Mouse (Mus musculus) CD4-positive, CD25-positive, alpha-beta regulatory T cell, adult 2 months (primary cell): Measurements from ENCODE around the gene Stil.
A peak's percentile ranks its signal among the peaks of the same experiment; 100 is the strongest.

Source experiments
- DNase-seq: peaks from one replicate; pipeline ENCODE4 v3.0.0-alpha.2; 2012; ENCODE audit warnings: low read depth, low spot score

Gene Stil

DNA sequence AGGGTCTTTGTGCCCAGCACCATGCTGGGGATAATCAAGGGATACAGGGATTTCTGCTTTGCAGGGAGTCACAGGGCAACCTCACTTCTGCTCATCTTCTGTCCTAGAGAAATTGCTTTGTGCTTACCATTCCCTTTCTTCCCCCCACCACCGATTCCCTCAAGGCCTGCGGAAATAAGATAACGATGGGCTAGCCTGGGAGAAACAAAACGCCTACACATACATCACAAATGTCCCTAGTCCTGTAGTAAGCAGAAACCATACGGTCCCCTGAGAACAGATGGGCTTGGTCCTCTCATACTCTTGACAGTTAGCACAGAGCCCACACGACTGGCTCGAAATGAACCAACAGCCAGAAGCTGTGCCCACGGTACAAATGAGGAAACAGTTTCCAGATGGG lies 48.2 kb downstream of the Stil start:
- no peak for DNase-seq

DNA sequence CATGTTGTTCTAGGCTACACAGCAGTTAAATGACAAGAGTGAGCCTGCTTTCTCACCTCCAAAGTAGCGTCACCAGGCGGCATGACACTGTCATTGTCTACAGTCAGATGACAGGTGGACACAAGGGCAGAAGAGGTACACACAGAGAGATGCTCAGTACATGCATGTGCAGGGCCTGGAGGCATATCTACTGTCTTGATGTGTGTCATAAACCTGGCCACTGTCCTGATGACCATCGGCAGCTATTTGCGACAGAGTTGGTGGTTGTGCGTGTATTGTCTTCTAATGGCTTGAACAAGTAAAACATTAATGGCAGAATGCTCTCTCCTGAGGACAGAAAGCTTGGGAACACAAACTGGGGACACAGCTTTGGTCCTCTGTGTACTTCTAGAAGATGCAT lies 51.3 kb downstream of the Stil start:
- DNase-seq, result no peak

DNA sequence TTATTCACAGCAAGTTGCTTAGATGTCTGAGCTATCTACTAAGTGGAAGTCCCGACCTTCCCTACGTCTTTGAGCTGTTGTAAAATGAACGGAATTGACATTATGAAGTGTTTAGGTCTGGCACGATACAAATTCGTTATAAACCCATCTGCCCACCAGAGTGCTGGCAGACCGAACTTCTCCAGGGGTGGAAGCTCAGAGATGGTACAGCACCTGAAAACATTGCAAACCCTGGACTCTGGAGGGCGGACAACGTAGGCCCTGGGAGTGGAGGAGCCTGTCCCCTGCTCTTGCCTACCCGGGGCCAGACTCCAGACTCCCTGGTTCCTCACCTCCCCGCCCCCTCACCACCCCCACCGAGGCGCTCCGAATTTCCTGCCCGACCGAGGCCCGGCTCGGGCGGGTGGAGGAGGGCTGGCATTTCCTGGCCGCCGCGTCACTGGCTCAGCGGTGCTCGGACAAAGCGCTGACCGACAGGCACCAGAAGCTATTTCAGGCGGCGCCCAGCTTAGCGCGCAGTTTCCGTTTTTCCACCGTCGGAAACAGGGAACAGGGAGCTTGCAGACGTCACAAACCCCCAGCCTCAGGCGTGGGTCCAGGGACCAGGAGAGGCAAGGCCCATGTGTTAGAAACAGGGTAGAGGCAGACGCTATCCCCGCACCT lies 52.5 kb downstream of the Stil start:
- peak; percentile 28 for DNase-seq

DNA sequence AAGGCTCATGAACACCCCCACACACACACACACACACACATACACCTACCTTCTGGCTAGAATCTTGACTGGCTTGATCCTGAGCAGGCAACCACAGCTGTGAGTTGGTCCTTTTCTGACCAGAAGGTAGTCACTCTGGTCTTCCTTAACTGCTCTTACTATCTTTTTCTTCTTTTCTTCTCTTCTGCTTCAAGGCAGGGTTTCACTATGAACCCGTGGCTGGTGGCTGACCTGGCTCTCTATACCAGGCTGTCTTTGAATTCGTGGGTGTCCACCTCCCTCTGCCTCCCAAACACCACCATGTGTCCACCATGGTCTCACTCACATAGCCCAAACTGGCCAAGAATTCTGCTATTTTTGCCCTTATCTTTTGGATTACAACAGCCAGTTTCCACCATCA lies 55.1 kb downstream of the Stil start:
- DNase-seq, result no peak

DNA sequence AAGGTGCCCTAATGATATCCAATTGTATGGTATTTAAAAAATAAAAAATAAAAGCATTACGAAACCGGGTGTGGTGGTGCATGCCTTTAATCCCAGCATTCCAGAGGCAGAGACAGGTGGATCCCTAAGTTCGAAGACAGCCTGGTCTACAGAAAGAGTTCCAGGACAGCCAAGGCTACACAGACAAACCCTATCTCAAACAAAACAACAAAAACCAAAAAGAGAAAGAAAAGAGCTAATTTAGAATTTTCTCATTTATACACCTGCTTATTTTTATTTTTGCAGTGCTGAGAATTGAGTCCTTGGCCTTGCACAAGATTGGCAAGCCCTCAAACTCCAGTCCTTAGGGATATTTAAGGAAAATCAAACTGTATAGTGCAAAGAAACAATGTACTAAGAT lies 55.7 kb downstream of the Stil start:
- DNase-seq, result no peak

DNA sequence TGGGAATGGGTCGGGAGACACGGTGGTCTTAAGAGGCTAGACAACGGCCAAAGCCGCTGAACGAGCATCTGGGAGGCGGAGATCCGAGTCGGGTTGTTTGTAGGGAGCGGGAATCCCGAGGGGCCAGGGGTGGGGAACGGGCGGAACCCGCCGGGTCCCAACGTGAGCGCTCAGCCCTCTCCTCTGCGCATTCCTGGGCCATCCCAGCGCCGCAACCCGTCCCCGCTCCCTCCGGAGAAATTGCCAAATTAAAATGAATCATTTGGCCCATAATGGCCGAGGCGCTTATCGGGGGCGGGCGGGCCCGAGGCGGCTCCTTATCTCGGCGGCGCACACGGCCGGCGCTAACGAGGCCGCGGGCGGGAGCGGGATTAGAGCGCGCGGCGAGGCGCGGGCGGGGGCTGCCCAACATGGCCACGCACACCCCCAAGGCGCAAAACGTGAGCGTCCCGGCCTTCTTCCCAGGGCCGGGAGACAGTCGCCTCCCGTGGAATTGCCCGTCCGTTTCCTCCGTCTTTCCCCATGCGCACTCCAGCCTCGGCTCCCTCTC lies 56.5 kb downstream of the Stil start, which contains the start of gene Tal1:
Tal1 (plus strand) TSS at position 56 of the 550 bp plus-strand sequence.
- peak; percentile 36 for DNase-seq

DNA sequence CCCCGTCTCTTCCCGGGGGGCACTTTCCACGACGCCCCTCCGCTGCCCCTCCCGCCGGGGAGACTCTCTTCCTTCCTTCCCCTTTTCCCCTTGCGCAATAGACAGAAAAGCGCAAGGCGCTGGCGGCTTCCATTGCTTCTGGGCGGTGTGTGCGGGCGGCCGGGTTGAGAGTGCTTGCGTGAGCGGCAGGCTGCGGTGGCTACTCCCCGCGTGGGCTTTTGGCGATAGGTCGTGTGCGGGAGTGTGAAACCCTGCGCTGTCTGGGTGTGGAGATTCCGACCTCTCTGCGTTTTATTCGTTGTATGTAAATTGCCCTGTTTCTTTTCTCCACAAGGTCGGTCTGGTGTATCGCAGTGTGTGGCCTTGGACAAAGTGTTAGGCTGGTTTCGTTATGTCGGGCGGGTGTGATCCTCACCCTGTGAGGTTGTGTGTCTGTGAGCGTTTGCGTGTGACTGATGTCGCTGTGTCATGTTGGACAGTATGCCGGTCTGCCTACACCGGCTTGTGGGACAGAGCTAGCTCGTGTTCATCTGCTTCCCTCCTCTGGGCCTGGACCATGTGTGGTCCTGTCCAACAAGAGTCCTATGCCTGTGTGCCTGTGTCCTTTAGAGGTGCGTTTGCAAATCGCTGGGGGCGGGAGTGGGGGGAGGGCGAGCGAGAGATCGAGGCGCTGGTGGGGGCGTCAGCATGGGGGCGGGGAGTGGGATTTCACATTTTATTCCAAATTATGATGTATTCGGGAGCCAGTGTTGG lies 57.1 kb downstream of the Stil start:
- DNase-seq, result peak; percentile 60

DNA sequence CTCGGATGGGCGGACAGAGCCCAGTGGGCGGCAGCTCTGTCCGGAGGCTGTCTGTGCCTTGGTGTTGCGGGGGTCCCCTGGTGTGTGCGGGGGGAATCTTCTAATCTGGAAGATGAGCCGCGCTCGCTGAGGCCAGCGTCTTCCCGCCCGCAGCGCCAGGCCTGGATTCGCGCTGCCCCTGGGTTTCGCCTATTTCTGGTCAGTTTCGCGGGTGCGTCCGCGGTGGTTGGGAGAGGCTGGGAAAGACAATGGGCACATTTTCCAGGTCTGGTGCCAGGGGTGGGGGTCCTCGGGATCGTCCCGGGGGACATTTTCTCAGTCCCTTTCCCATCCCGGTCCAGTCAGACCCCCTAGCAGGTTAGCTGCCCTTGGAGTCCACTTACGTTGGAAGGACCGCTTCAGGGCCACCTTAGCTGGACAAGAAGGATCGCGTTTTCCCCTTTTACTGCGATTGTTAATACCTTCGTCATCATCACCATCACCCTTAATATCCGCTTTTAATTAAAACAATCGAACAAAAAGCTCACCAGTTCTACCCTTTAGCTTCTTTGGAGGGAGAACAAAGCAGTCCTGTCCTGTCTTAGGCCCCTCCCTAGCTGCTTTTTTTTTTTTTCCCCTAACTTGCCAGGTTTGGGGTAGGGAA lies 57.8 kb downstream of the Stil start:
- DNase-seq, result peak; percentile 19

DNA sequence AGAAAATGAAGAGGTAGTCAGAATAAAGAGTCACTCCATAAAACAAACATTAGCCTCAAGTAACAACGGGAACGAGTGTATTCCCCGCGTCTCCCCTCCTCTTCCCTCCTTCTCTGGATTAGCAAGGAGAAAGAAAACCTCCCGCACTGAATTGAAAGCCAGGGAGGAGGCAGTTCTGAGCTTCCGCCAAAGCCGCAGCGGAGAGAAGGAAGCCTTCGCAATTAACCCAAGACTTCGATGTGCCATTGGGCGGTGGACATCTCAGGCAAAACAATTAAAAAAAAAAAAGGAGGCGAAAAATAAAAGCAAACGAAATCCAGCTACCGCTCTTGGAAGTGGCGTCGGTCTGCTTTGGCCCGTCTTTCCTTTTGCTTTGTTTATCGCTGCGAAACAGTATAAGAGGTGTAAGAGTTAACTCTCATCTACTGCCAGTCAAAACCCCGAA lies 58.4 kb downstream of the Stil start:
- DNase-seq, result peak; percentile 56

DNA sequence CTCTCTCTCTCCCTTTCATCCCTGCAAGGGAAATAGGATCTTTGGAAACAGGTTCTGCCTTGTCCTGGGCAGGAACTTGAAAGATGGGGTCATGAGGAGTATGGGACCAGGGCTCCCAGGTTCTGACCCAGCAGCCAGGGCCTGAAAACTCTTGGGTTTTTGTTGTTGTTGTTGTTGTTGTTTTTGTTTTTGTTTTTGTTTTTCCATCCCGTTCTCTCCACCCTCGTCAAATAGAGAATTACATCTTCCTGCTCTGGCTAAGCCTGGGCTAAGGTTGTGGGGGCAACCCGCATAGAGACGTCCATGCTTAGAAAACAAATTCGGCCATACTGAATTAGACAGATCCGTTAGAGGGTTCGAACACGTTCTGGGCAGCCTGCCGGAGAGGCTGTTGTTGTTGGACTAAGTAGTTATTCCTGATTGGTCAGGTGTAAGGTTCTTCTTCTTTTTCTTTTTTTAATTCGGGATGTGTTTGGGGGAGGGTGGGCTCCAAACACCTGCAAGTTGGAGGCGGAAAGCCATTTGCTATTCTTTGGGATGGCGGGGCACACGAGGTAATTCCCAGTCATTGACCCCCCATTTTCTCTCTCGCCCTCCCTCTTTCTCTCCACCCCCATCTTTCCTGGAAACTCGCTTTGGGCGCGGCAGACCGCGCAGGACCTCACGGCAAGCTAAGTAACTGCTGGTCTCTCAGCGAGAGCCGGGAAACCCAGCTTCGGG lies 59.1 kb downstream of the Stil start:
- DNase-seq, result no peak

DNA sequence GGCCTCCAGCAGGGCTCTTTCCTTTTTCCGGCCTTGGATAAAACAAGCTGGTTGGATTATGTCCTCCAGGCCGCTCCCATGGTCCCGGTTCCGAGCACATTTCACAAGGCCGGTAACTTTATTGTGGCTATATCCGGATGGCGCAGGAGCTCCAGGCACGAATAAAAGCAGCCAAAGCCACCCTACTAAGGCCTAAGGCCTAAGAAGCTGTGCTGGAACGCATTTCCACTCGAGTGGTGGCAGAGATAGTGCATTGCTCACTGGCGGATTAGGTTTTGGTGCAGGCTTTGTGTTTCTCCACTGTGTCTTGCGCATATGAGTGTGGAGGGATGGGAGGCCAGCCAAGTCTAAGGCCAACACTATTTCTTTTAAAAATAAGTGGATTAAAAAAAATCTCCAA lies 59.9 kb downstream of the Stil start:
- no peak for DNase-seq

DNA sequence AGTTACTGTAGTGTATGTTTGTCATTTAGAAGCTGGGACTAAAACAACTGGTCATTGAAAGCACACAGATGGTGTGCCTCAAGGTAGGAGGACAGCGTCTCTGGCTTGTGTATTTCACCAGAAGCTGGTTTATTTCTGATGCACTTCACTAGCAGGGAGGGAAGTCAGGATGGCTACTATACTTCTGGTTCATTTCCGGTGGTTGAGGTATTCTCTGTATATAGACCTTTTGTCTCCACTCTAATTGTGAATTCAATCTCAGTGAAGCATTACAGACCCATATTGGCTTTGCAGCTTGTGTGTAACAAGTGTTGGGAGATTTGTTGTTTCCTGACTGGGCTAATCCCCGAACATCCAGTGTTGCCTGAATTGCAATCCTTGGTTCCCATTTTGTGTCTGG lies 60.8 kb downstream of the Stil start:
- DNase-seq, result no peak

DNA sequence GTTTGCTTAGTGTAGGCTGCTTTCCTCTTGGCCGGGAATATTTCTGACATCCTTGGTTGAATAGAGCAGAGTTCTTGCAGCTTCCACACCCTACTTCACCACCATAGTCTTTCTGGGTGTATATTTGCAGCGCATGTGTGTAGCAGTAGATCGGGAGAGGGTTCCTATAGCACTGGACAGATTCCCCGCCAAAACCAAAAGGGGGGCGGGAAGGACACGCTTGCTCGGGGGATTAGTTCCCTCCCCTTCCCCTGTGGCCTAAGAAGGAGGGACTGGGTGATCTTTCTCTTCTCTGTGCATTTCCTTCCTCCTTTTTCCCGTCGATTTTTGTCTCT lies 62.5 kb downstream of the Stil start:
- DNase-seq, result no peak

DNA sequence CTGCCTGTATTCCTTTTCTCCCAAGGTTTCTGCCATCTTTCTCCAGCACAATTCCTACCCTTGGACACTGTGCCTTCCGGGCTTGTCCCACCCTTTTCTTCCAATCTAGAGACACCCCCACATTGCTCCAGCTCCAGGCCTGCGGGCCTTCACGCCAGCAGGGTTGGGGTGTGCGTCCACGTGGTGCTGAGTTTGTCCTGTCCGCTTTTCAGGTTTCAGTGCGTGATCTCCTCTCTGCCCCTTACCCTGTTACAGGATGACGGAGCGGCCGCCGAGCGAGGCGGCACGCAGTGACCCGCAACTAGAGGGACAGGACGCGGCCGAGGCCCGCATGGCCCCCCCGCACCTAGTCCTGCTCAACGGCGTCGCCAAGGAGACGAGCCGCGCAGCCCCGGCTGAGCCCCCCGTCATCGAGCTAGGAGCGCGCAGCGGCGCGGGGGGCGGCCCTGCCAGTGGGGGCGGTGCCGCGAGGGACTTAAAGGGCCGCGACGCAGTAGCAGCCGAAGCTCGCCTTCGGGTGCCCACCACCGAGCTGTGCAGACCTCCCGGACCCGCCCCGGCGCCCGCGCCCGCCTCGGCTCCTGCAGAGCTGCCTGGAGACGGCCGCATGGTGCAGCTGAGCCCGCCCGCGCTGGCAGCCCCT lies 63.0 kb downstream of the Stil start:
- DNase-seq, result peak; percentile 44

DNA sequence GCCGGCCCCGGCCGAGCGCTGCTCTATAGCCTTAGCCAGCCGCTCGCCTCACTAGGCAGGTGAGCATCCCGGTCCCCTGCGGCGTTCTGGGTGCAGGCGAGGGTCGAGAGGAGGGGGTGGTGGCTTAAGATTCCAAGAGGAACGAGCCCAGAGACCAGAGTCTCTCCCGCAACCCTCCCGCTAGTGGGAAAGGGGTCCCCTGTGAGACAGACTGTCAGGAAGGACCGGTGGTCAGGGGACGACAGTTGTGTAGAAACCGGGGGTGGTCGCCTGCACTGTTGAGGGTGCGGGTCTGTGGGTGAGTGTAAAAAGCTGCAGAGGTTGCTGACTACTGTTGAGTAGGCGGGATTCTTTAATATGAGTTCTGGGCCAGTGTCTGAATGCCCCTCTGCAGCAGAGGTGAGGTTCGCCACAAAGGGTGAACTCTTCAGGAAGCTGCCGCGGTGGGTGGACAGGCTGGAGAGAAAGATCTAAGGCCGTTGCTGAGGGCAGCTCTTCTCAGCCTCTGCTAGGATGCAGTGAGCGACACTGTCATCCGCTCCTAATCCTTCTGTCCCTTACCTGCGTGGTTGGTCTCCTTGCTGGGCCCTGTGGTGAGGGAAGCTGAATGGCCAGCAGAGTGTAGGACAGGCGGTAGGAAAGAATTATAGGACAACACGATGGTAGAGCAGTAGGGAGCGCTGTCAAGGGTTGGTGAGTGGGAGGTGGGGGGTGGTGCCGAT lies 63.7 kb downstream of the Stil start:
- DNase-seq, result no peak

DNA sequence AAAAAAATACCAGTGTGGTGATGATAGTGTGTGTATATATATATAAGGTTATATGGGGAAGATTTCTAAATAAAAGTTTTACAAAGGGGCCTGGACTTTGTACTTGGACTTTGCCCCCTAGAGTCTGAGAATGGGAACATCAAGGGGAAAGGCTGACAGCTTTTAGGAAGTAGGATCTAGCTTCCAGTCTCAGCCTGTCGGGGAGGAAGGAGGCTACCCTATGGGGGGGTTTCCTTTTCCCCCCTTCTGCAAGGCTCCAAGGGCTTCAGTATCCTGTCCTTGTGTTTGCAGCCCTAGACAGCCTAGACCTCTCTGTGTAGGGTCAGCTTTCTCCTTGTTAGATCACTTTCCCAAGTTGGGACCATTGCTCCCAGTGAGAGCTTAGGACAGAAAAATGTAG lies 71.7 kb downstream of the Stil start:
- no peak for DNase-seq

DNA sequence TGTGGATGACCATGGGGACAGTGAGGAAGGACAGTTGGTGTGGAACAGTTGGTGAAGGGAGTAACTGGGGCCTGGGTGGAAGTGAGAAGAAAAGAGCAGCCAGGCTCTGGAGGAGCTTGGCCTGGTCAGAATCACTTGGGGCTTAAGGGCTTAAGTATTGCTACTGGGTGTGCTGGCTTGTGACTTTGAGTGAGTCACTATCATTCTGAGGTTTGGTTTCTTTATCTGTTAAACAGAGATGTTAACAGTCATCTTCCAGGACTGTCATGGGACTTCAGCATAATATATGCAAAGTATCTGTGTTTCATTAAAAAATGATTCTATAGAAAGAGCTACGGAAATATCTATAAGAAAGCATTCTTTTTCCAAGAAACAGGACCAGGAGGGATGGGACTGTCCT lies 74.8 kb downstream of the Stil start:
- no peak for DNase-seq

DNA sequence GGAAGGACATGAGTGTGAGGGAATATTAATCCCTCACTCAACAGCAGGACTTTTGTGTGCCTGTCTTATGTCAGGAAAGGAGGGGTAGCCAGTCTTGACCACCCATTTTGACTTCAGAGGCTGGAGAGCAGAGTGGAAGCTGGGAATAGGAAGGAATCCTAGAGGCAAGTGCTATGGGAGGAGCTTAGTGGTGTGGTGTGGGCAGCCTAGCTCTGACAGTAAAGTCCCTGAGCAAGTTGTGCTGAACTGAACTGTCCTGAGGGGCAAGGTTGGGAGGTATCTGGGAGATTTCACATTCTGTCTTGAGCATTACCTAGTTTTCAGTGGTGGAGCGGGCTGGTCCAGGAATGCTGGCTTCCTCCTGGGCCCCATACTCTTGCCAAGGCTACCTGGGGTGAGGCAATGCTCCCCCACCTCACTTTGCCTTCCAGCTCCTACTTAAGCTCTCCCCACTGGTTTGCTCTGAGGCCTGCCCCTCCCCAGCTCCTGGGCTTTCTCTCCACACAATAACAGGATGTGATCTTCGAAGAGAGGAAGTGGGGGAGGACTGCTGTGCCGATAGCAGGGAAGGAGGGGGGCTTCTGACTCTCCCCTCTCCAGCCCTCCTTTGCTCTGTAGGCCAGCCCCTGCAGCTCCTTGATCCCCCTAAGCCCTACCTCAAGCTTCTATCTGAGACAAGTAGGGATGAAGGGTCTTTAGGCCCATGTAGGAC lies 75.4 kb downstream of the Stil start:
- DNase-seq, result peak; percentile 58

DNA sequence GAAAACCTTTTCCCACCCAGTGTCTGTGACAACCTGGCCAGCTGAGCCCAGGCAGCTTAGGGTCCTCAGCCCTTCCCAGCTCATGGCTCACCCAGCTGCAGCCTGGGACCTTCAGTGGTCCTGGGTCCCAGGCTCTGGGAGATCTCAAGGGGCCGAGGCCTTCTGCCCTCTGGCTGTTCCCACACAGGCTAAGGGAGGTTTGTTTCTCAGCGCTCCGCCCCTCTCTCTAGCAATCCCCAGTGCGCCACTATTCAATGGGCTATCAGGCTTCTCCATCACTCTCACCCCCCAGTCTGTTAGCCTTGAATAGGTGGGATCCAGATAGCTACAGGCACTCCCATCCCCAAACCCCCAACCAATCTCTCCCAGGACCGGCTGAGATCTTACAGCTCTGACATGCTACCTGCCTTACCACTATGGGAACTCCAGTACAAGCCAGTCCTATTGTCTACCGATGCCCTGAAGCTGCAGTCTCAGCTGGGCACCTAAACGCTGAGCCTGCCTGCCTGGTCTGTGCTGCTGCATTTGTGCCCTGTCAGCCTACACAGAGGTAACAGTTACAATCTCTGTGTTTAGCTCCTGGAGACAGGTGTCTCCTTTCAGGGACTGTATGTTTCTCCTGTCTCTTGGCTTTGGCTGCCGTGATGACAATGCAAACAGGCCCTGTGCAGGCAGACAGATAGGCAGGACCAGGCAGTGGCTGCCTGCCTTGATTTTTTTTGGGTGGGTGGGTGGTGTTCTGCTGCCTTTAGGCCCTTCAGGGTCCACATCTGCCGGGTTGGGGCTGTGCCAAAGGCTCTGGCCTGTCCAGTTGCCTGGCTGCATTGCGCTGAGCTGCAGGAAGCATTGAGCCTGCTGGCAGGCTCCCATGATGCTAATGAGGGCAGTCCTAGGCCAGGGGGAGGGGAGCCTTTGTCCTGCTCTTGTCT lies 79.2 kb downstream of the Stil start:
- no peak for DNase-seq
